Mouse (Mus musculus): ENCODE data around the gene Zfp865. TPM values are rescaled to one million over a fixed set of nuclear protein-coding genes. Genes with fewer than 3 reads are reported as not detected.
"Not testable (repeated sequence)": the region's sequence is repeated elsewhere in the genome, so short reads cannot be mapped to it uniquely, and the experiment has no call there.

The Zfp865 gene
- polyA plus RNA-seq, 1 experiment from 2014 or later, result 4.4 TPM

DNA sequence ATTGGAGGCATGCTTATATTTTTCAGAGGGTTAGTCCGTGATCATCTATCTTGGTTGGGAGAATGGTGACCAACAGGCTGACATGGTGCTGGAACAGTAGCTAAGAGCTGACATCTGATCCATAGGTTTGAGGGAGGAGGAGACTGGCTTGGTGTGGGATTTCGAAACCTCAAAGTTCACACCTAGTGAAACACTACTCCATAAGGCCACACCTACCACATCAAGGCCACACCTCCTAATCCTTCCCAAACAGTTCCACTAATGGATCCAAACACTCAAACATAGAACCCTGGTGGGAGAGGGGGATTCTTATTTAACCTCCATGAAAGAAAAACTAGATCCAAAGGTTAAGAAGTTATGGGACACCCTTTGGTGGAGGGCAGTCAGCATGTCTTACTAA, 3.3 kb upstream of the Zfp865 start:
- Histone ChIP-seq H3K27ac (replicated peaks) (no peak overlapping the region), H3K9ac (no peak overlapping the region), H3K4me3 (no peak overlapping the region), H3K27me3 (replicated peaks) (no peaks in the 10 kb centered on the region), H3K36me3 (peaks cover 31% of the 10 kb centered on the region), H3K4me1 (peaks cover 32% of the 10 kb centered on the region), H3K4me2 (no peak overlapping the region), H3K9me3 (no peaks in the 10 kb centered on the region)
- WGBS, result 92% methylated on average over 2 of the region's 2 CpGs
- no peak for ATAC-seq (ENCODE audit: extremely low read depth, insufficient number of reproducible peaks, low FRiP score, low TSS enrichment)

DNA sequence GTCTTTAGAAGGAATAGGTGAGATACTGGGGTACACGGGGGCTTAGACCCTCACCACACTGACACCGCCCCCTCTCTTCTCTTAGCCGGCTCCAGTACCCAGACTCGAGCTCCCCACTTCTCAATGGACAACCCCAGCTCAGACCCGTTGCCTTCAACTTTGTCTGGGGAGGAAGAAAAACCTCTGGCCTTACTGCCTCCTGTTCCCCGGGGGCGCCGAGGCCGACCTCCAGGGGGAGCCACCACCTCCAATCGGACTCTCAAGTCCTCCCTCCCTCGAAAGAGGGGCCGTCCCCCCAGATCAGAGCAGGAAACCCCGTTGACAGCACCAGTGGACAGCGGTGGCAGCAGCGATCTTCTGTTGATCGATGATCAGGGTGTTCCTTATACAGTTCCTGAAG, 2.8 kb upstream of the Zfp865 start:
- peaks cover 31% of the 10 kb centered on the region for H3K36me3 ChIP-seq
- peaks cover 35% of the 10 kb centered on the region for H3K4me1 ChIP-seq
- WGBS, result 85% methylated on average over 16 of the region's 16 CpGs
- no peaks in the 10 kb centered on the region for H3K9me3 ChIP-seq
- H3K9ac ChIP-seq, result no peak overlapping the region
- no peak overlapping the region for H3K27ac ChIP-seq (replicated peaks)
- no peaks in the 10 kb centered on the region for H3K27me3 ChIP-seq (replicated peaks)
- H3K4me2 ChIP-seq, result no peak overlapping the region
- no peak overlapping the region for H3K4me3 ChIP-seq
- no peak for ATAC-seq (ENCODE audit: extremely low read depth, insufficient number of reproducible peaks, low FRiP score, low TSS enrichment)

DNA sequence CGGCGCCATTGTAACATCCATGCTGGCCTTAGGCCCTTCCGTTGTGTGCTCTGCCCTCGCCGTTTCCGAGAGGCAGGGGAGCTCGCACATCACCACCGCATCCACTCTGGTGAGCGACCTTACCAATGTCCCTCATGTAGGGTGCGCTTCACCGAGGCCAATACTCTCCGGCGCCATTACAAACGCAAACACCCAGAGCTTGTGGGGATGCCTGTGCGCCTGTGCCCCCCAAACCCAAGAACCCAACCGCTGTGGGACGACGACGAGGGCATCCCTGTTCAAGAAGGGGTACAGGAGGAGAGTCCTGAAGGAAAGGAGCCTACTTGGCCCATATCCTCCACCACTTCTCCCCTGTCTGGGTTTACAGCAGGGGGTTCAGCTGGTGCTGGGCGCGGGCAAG, 2.2 kb upstream of the Zfp865 start:
- H3K4me1 ChIP-seq, result peaks cover 37% of the 10 kb centered on the region
- ATAC-seq (ENCODE audit: extremely low read depth, insufficient number of reproducible peaks, low FRiP score, low TSS enrichment), result no peak
- peaks cover 31% of the 10 kb centered on the region for H3K36me3 ChIP-seq
- H3K27ac ChIP-seq (replicated peaks), result no peak overlapping the region
- H3K9me3 ChIP-seq, result no peaks in the 10 kb centered on the region
- no peaks in the 10 kb centered on the region for H3K27me3 ChIP-seq (replicated peaks)
- H3K4me3 ChIP-seq, result no peak overlapping the region
- H3K4me2 ChIP-seq, result no peak overlapping the region
- 94% methylated on average over 21 of the region's 21 CpGs for WGBS
- H3K9ac ChIP-seq, result no peak overlapping the region

DNA sequence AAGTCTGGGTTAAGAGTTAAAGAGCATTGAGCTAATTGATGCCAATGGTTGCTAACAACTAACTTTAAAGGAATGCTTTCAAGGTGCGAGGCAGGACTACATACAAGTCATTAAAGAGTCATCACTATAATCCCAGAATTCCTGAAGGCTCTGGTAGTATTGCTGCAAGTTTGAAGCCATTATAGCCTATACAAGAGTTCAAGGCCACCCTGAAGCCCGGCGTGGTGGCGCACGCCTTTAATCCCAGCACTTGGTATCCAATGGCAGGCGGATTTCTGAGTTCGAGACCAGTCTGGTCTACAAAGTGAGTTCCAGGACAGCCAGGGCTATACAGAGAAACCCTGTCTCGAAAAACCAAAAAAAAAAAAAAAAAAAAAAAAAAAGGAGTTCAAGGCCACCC, 600 bp upstream of the Zfp865 start:
- not testable (repeated sequence) for H3K9me3 ChIP-seq; H3K27me3 ChIP-seq (replicated peaks); ATAC-seq (ENCODE audit: extremely low read depth, insufficient number of reproducible peaks, low FRiP score, low TSS enrichment)
- Histone ChIP-seq H3K36me3 (peaks cover 46% of the 10 kb centered on the region), H3K4me1 (peaks cover 39% of the 10 kb centered on the region), H3K4me2 (peak overlapping the region; percentile 91), H3K4me3 (peak overlapping the region; percentile 77), H3K9ac (peak overlapping the region; percentile 75), H3K27ac (replicated peaks) (peak overlapping the region; percentile 95)
- WGBS, result 28% methylated on average over 8 of the region's 8 CpGs

DNA sequence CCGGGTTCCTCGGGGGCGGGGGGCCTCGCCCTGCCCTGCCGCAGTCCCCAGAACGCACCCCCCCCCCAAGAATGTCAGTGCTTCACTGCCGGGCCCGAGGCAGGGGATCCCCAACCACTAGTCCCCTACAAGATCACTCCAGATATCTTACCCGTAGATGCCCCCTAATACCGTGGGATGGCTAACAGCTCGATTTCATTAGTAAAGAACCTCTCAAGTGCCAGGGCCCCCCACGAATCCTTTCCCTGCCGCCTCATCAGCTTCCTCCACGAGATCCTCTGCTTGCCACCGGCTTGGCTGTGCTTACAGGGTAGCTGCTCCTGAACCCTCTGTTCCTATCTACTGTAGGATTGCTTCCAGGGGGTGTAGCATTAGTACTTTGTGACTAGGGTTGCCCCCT, 509 bp downstream of the Zfp865 start:
- WGBS, result under 1% methylated on average over 10 of the region's 15 CpGs
- peak overlapping the region; percentile 95 for H3K27ac ChIP-seq (replicated peaks)
- ATAC-seq (ENCODE audit: extremely low read depth, insufficient number of reproducible peaks, low FRiP score, low TSS enrichment), result peak; percentile 3

DNA sequence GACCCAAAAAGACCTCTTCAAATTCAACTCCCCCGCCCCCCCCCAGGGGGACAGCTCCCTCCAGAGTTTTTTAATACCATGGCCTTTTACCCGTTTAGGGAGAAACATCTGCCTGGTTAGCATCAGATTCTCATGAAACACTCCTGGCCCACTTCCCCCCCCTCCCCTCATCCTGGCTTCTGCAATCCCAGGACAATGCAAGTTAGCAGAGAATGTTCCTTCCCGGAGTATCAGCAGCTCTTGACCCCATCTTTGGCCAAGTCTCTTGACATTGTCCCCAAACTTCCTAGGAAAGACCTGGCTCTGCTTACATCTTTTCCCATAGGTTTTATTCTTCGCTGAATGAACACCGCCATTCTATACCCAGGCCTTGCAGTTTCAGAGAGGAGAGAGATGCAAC, 1.0 kb downstream of the Zfp865 start:
- 54% methylated on average over 5 of the region's 5 CpGs for WGBS
- Histone ChIP-seq H3K27ac (replicated peaks) (peak overlapping the region; percentile 95), H3K9ac (peak overlapping the region; percentile 96), H3K4me3 (peak overlapping the region; percentile 77), H3K9me3 (no peaks in the 10 kb centered on the region), H3K36me3 (peaks cover 62% of the 10 kb centered on the region), H3K4me2 (peak overlapping the region; percentile 91), H3K27me3 (replicated peaks) (no peaks in the 10 kb centered on the region), H3K4me1 (peaks cover 35% of the 10 kb centered on the region)
- no peak for ATAC-seq (ENCODE audit: extremely low read depth, insufficient number of reproducible peaks, low FRiP score, low TSS enrichment)

More for the DNA sequence above, 509 bp downstream of the Zfp865 start:
- Histone ChIP-seq H3K9ac (peak overlapping the region; percentile 96), H3K4me2 (peak overlapping the region; percentile 91), H3K27me3 (replicated peaks) (no peaks in the 10 kb centered on the region), H3K4me3 (peak overlapping the region; percentile 77), H3K9me3 (no peaks in the 10 kb centered on the region), H3K4me1 (peaks cover 39% of the 10 kb centered on the region), H3K36me3 (peaks cover 57% of the 10 kb centered on the region)

DNA sequence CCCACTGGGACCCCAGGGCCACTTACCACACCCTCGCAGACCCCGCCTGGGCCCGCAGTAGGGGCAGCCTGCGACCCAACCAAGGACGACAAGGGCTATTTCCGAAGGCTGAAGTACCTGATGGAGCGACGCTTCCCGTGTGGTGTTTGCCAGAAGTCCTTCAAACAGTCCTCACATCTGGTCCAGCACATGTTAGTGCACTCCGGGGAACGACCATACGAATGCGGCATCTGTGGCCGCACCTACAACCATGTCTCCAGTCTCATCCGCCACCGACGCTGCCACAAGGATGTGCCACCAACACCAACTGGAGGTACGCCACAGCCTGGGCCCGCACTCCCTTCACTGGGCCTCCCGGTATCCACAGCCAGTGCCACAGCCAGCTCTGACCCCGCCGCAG, 9.4 kb downstream of the Zfp865 start:
- H3K9me3 ChIP-seq, result peaks cover 40% of the 10 kb centered on the region
- ATAC-seq (ENCODE audit: extremely low read depth, insufficient number of reproducible peaks, low FRiP score, low TSS enrichment), result no peak
- H3K27ac ChIP-seq (replicated peaks), result no peak overlapping the region
- no peak overlapping the region for H3K9ac ChIP-seq
- H3K4me3 ChIP-seq, result no peak overlapping the region
- H3K27me3 ChIP-seq (replicated peaks), result no peaks in the 10 kb centered on the region
- peaks cover 97% of the 10 kb centered on the region for H3K36me3 ChIP-seq
- 89% methylated on average over 22 of the region's 22 CpGs for WGBS
- H3K4me1 ChIP-seq, result no peaks in the 10 kb centered on the region
- H3K4me2 ChIP-seq, result no peak overlapping the region

DNA sequence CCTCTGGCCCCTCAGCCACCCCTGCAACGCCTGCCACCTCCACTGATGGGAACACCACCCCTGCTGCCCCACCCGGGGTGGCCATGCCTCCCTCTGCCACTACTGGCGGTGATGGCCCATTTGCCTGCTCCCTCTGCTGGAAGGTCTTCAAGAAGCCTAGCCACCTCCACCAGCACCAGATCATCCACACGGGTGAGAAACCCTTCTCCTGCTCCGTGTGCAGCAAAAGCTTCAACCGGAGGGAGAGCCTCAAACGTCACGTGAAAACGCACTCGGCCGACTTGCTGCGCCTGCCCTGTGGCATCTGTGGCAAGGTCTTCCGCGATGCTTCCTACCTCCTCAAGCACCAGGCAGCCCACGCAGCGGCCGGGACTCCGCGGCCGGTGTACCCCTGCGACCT, 9.8 kb downstream of the Zfp865 start:
- Histone ChIP-seq H3K27me3 (replicated peaks) (no peaks in the 10 kb centered on the region), H3K27ac (replicated peaks) (no peak overlapping the region), H3K4me2 (no peak overlapping the region), H3K9ac (no peak overlapping the region), H3K9me3 (peaks cover 40% of the 10 kb centered on the region), H3K4me1 (no peaks in the 10 kb centered on the region), H3K4me3 (no peak overlapping the region), H3K36me3 (peaks cover 97% of the 10 kb centered on the region)
- 87% methylated on average over 21 of the region's 21 CpGs for WGBS
- no peak for ATAC-seq (ENCODE audit: extremely low read depth, insufficient number of reproducible peaks, low FRiP score, low TSS enrichment)

DNA sequence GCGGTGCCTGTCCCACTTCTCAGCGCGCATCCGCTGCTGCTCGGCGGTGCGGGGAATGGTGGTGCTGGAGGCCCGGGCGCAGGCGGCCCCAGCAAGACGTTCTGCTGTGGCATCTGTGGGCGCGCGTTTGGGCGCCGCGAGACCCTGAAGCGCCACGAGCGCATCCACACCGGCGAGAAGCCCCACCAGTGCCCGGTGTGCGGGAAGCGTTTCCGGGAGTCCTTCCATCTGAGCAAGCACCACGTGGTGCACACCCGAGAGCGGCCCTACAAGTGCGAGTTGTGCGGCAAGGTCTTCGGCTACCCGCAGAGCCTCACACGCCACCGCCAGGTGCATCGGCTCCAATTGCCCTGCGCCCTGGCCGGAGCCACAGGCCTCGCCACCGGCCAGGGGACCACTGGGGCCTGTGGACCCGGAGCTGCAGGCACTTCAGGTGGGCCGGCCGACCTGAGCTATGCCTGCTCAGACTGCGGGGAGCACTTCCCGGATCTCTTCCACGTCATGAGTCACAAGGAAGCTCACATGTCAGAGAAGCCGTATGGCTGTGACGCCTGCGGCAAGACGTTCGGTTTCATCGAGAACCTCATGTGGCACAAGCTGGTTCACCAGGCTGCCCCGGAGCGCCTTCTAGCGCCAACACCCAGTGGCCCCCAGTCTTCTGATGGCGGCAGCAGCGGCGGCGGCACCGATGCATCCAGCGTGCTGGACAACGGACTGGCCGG, 10.5 kb downstream of the Zfp865 start:
- Histone ChIP-seq H3K4me3 (0 out of 2 replicates have a peak overlapping the region, but pooled peaks have one; percentile 1), H3K4me1 (no peaks in the 10 kb centered on the region), H3K27ac (replicated peaks) (no peak overlapping the region), H3K9me3 (peaks cover 40% of the 10 kb centered on the region), H3K9ac (no peak overlapping the region), H3K4me2 (no peak overlapping the region), H3K36me3 (peaks cover 98% of the 10 kb centered on the region), H3K27me3 (replicated peaks) (no peaks in the 10 kb centered on the region)
- 81% methylated on average over 63 of the region's 63 CpGs for WGBS
- ATAC-seq (ENCODE audit: extremely low read depth, insufficient number of reproducible peaks, low FRiP score, low TSS enrichment), result 0 out of 2 replicates have a peak, but pooled peaks have one; percentile 20

DNA sequence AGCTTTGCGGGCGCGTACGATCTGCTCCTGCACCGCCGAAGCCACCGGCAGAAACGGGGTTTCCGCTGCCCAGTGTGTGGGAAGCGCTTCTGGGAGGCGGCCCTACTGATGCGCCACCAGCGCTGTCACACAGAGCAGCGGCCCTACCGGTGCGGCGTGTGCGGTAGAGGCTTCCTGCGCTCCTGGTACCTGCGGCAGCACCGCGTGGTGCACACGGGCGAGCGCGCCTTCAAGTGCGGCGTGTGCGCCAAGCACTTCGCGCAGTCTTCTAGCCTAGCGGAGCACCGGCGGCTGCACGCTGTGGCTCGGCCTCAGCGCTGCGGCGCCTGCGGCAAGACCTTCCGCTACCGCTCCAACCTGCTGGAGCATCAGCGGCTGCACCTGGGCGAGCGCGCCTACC, 11.3 kb downstream of the Zfp865 start:
- H3K27ac ChIP-seq (replicated peaks), result no peak overlapping the region
- 80% methylated on average over 46 of the region's 46 CpGs for WGBS
- H3K27me3 ChIP-seq (replicated peaks), result no peaks in the 10 kb centered on the region
- H3K9me3 ChIP-seq, result peaks cover 40% of the 10 kb centered on the region
- no peak overlapping the region for H3K9ac ChIP-seq
- H3K4me3 ChIP-seq, result no peak overlapping the region
- H3K36me3 ChIP-seq, result peaks cover 98% of the 10 kb centered on the region
- H3K4me2 ChIP-seq, result no peak overlapping the region
- H3K4me1 ChIP-seq, result no peaks in the 10 kb centered on the region
- ATAC-seq (ENCODE audit: extremely low read depth, insufficient number of reproducible peaks, low FRiP score, low TSS enrichment), result no peak

DNA sequence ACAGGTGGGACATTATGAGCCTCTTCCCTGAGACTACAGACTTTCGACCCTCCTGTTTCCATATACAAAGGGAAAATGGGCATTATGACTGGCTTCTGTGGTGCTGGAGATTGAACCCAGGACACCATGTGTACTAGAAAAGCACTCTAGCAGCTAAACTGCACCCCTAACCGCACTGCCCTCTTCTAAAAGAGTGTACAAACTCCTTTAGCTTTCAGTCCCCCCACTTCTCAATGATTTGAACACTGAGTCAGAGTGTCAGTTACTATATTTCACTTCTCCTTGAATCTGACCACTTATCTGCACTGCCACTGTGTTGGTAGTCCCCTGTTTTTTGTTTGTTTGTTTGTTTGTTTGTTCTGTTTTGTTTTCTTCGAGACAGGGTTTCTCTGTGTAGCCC, 13.6 kb downstream of the Zfp865 start, which contains the start of gene 4632433K11Rik:
Gene 4632433K11Rik, plus strand, starts transcription at position 301 of the 400 bp plus-strand sequence.
- Histone ChIP-seq H3K36me3 (peaks cover 80% of the 10 kb centered on the region), H3K27me3 (replicated peaks) (no peaks in the 10 kb centered on the region), H3K9me3 (peaks cover 38% of the 10 kb centered on the region), H3K9ac (no peak within 1 kb of the TSS), H3K27ac (replicated peaks) (no peak within 1 kb of the TSS), H3K4me3 (no peak within 1 kb of the TSS), H3K4me1 (peaks cover 9% of the 10 kb centered on the region), H3K4me2 (no peak within 1 kb of the TSS)
- 74% methylated on average over 3 of the region's 3 CpGs for WGBS
- no peak for ATAC-seq (ENCODE audit: extremely low read depth, insufficient number of reproducible peaks, low FRiP score, low TSS enrichment)

DNA sequence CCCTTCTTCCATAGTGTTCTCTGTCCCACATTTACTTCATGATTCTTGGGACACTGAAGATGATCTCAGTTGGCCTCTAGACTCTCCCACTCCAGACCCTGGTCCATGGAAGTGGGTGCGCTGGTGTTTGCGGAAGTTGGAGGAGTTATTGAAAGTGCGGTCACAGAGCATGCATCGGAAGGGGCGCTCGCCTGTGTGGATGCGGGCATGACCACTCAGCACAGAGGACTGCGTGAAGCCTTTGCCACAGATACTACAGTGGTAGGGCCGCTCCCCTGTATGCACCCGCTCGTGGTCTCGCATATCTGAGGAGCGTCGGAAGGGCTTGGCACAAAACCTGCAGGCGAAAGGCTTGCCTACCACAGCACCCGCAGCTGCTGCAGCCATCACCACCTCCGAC, 15.5 kb downstream of the Zfp865 start:
- Histone ChIP-seq H3K27ac (replicated peaks) (no peak overlapping the region), H3K9ac (no peak overlapping the region), H3K4me1 (peaks cover 19% of the 10 kb centered on the region), H3K27me3 (replicated peaks) (no peaks in the 10 kb centered on the region), H3K4me2 (no peak overlapping the region), H3K4me3 (no peak overlapping the region), H3K36me3 (peaks cover 64% of the 10 kb centered on the region), H3K9me3 (peaks cover 21% of the 10 kb centered on the region)
- no peak for ATAC-seq (ENCODE audit: extremely low read depth, insufficient number of reproducible peaks, low FRiP score, low TSS enrichment)
- WGBS, result 93% methylated on average over 17 of the region's 17 CpGs

Data from heart, embryonic 13.5 days (tissue).